Mouse (Mus musculus) stomach, embryonic 16.5 days (tissue): Measurements from ENCODE around the gene Pex10. TPM values are rescaled to one million over a fixed set of nuclear protein-coding genes. Genes with fewer than 3 reads are reported as not detected.

Experiments
- ATAC-seq: fragments of 200-750 bp; cut with Nextera tagmentation; 2 replicates; pipeline ENCODE4 v1.8.0; 2017; ENCODE audit warnings: moderate number of reproducible peaks, moderate TSS enrichment; ENCODE audit not compliant: insufficient read depth, low FRiP score
- H3K27ac ChIP-seq: fragments of 300-500 bp; sonication (generic); 2 replicates; pipeline ENCODE4 v1.5.1; 2014; ENCODE audit warnings: low read length
- H3K27me3 ChIP-seq: fragments of 300-500 bp; sonication (generic); 2 replicates; pipeline ENCODE4 v1.6.1; 2014; ENCODE audit warnings: low read length, control low read depth, mixed read lengths; ENCODE audit not compliant: control insufficient read depth, insufficient read depth
- H3K36me3 ChIP-seq: fragments of 300-500 bp; sonication (generic); 2 replicates; pipeline ENCODE4 v1.6.1; 2014; ENCODE audit warnings: low read length; ENCODE audit not compliant: control insufficient read depth, insufficient read depth
- H3K4me1 ChIP-seq: fragments of 300-500 bp; sonication (generic); 2 replicates; pipeline ENCODE4 v1.6.1; 2014; ENCODE audit warnings: low read length, control low read depth, mixed read lengths; ENCODE audit not compliant: control insufficient read depth, insufficient read depth
- H3K4me2 ChIP-seq: fragments of 300-500 bp; sonication (generic); 2 replicates; pipeline ENCODE4 v1.6.1; 2014; ENCODE audit warnings: low read depth, low read length, mixed read lengths
- H3K4me3 ChIP-seq: fragments of 300-500 bp; sonication (generic); replicated peaks from 2 replicates; pipeline ENCODE4 v1.5.1; 2014; ENCODE audit warnings: mild to moderate bottlenecking, low read length
- H3K9ac ChIP-seq: fragments of 300-500 bp; sonication (generic); 2 replicates; pipeline ENCODE4 v1.6.1; 2014; ENCODE audit warnings: low read length
- H3K9me3 ChIP-seq: fragments of 300-500 bp; sonication (generic); replicated peaks from 2 replicates; pipeline ENCODE4 v1.6.1; 2016; ENCODE audit warnings: low read length, control low read depth; ENCODE audit not compliant: control insufficient read depth
- WGBS: fragments of 180-500 bp; shearing (Covaris S2); extraction: QIAGEN DNeasy Blood & Tissue Kit; methylation state at CpG from one replicate; pipeline ENCODE4 v1.1.7; 2014; 5-methylcytosine and 5-hydroxymethylcytosine counted together
- polyA plus RNA-seq: library from polyadenylated mRNA; unstranded; fragments of >200 nt; fragmentation: Nextera tagmentation; extraction: Ambion mirVana; gene quantifications from 2 replicates; pipeline ENCODE4 v1.2.1, GENCODE M21; 2015

Pex10 gene
- polyA plus RNA-seq, 1 experiment from 2014 or later, result 19.9 TPM

GRCm38 (mm10) chr4:155095238-155095900 is 28.6 kb downstream of the Pex10 start:
- H3K27me3 ChIP-seq, result no peaks in the 10 kb centered on the region
- H3K4me3 ChIP-seq, result no peak overlapping the region
- H3K4me1 ChIP-seq, result peaks cover 2% of the 10 kb centered on the region
- peak overlapping the region; percentile 15; the same call in 1 of the 2 replicates for H3K27ac ChIP-seq
- H3K9ac ChIP-seq, result peak overlapping the region; percentile 9
- no peaks in the 10 kb centered on the region for H3K36me3 ChIP-seq
- peak; percentile 82; the same call in 1 of the 2 replicates for ATAC-seq
- WGBS, result 47% methylated on average over 8 of the region's 8 CpGs
- H3K4me2 ChIP-seq, result no peak overlapping the region
- H3K9me3 ChIP-seq, result no peaks in the 10 kb centered on the region

- H3K4me2 ChIP-seq, result no peak overlapping the region
- peaks cover 2% of the 10 kb centered on the region for H3K4me1 ChIP-seq
- no peak overlapping the region for H3K9ac ChIP-seq
- no peak overlapping the region for H3K4me3 ChIP-seq
- no peaks in the 10 kb centered on the region for H3K9me3 ChIP-seq
- WGBS, result 84% methylated on average over 8 of the region's 8 CpGs
- H3K27ac ChIP-seq, result no peak overlapping the region
- no peak for ATAC-seq
- no peaks in the 10 kb centered on the region for H3K27me3 ChIP-seq
- no peaks in the 10 kb centered on the region for H3K36me3 ChIP-seq
Observed at GRCm38 (mm10) chr4:155095967-155096366, 29.2 kb downstream of the Pex10 start.

- Histone ChIP-seq H3K27ac (no peak overlapping the region), H3K4me2 (no peak overlapping the region), H3K4me3 (no peak overlapping the region), H3K9ac (0 out of 2 replicates have a peak overlapping the region, but pooled peaks have one; percentile 8), H3K36me3 (no peaks in the 10 kb centered on the region), H3K4me1 (peaks cover 2% of the 10 kb centered on the region), H3K27me3 (no peaks in the 10 kb centered on the region), H3K9me3 (no peaks in the 10 kb centered on the region)
- 85% methylated on average over 6 of the region's 6 CpGs for WGBS
- ATAC-seq, result no peak
Observed at GRCm38 (mm10) chr4:155097452-155097851, 30.6 kb downstream of the Pex10 start.

GRCm38 (mm10) chr4:155098572-155098971 is 31.8 kb downstream of the Pex10 start:
- Histone ChIP-seq H3K9ac (no peak overlapping the region), H3K9me3 (no peaks in the 10 kb centered on the region), H3K27ac (no peak overlapping the region), H3K36me3 (no peaks in the 10 kb centered on the region), H3K4me1 (peaks cover 2% of the 10 kb centered on the region), H3K4me3 (no peak overlapping the region), H3K4me2 (no peak overlapping the region), H3K27me3 (no peaks in the 10 kb centered on the region)
- ATAC-seq, result no peak
- WGBS, result 80% methylated on average over 4 of the region's 4 CpGs

- WGBS, result 86% methylated on average over 4 of the region's 4 CpGs
- Histone ChIP-seq H3K27ac (no peak overlapping the region), H3K9ac (no peak overlapping the region), H3K4me1 (no peaks in the 10 kb centered on the region), H3K4me2 (no peak overlapping the region), H3K36me3 (no peaks in the 10 kb centered on the region), H3K4me3 (no peak overlapping the region), H3K9me3 (no peaks in the 10 kb centered on the region), H3K27me3 (no peaks in the 10 kb centered on the region)
- ATAC-seq, result no peak
Observed at GRCm38 (mm10) chr4:155107886-155108285, 41.1 kb downstream of the Pex10 start.

- Histone ChIP-seq H3K9ac (no peak overlapping the region; the same call in 1 of the 2 replicates), H3K9me3 (no peaks in the 10 kb centered on the region), H3K36me3 (no peaks in the 10 kb centered on the region), H3K4me2 (no peak overlapping the region), H3K27me3 (no peaks in the 10 kb centered on the region), H3K27ac (no peak overlapping the region), H3K4me3 (no peak overlapping the region), H3K4me1 (peaks cover 4% of the 10 kb centered on the region)
- no peak for ATAC-seq
- WGBS, result 59% methylated on average over 5 of the region's 5 CpGs
Observed at GRCm38 (mm10) chr4:155109471-155109870, 42.7 kb downstream of the Pex10 start.

- Histone ChIP-seq H3K36me3 (no peaks in the 10 kb centered on the region), H3K4me3 (no peak overlapping the region), H3K9me3 (no peaks in the 10 kb centered on the region), H3K4me1 (peaks cover 7% of the 10 kb centered on the region), H3K4me2 (no peak overlapping the region), H3K27me3 (no peaks in the 10 kb centered on the region), H3K27ac (peak overlapping the region; percentile 29; the same call in 1 of the 2 replicates), H3K9ac (no peak overlapping the region)
- 62% methylated on average over 8 of the region's 8 CpGs for WGBS
- ATAC-seq, result no peak
Observed at GRCm38 (mm10) chr4:155113766-155114410, 47.1 kb downstream of the Pex10 start.

GRCm38 (mm10) chr4:155116607-155117006 is 49.8 kb downstream of the Pex10 start:
- no peaks in the 10 kb centered on the region for H3K9me3 ChIP-seq
- H3K36me3 ChIP-seq, result no peaks in the 10 kb centered on the region
- WGBS, result 62% methylated on average over 4 of the region's 4 CpGs
- peaks cover 23% of the 10 kb centered on the region for H3K4me1 ChIP-seq
- no peak overlapping the region for H3K4me3 ChIP-seq
- H3K27ac ChIP-seq, result peak overlapping the region; percentile 86
- no peaks in the 10 kb centered on the region for H3K27me3 ChIP-seq
- H3K9ac ChIP-seq, result 0 out of 2 replicates have a peak overlapping the region, but pooled peaks have one; percentile 40
- no peak overlapping the region for H3K4me2 ChIP-seq
- ATAC-seq, result no peak

- H3K4me1 ChIP-seq, result peaks cover 29% of the 10 kb centered on the region
- no peaks in the 10 kb centered on the region for H3K36me3 ChIP-seq
- no peaks in the 10 kb centered on the region for H3K27me3 ChIP-seq
- no peak overlapping the region for H3K4me3 ChIP-seq
- no peak overlapping the region for H3K9ac ChIP-seq
- no peak overlapping the region for H3K4me2 ChIP-seq
- H3K9me3 ChIP-seq, result no peaks in the 10 kb centered on the region
- ATAC-seq, result no peak
- H3K27ac ChIP-seq, result peak overlapping the region; percentile 19
- WGBS, result 74% methylated on average over 6 of the region's 6 CpGs
Observed at GRCm38 (mm10) chr4:155117396-155117978, 50.7 kb downstream of the Pex10 start.
